Mouse (Mus musculus) frontal cortex, adult 2 months (tissue): ENCODE data around the gene Erbb4. TPM values are rescaled to one million over a fixed set of nuclear protein-coding genes. Genes with fewer than 3 reads are reported as not detected.
A peak's percentile ranks its signal among the peaks of the same experiment; 100 is the strongest.

ENCODE experiments used
- DNase-seq, 2 experiments: peaks; one replicate each; pipeline ENCODE4 v3.0.0; 2022; ENCODE audit warnings: low spot score in 1 of 2; ENCODE audit errors: extremely low spot score in 1 of 2
- polyA plus RNA-seq: library from polyadenylated mRNA; depleted of rRNA; stranded (reverse); fragments of >200 nt; gene quantifications from 2 replicates; pipeline ENCODE4 v1.2.3, GENCODE M21; 2012; rRNA removed

Gene Erbb4
- polyA plus RNA-seq: 11.5 and 12.6 TPM in 2 replicates

DNA sequence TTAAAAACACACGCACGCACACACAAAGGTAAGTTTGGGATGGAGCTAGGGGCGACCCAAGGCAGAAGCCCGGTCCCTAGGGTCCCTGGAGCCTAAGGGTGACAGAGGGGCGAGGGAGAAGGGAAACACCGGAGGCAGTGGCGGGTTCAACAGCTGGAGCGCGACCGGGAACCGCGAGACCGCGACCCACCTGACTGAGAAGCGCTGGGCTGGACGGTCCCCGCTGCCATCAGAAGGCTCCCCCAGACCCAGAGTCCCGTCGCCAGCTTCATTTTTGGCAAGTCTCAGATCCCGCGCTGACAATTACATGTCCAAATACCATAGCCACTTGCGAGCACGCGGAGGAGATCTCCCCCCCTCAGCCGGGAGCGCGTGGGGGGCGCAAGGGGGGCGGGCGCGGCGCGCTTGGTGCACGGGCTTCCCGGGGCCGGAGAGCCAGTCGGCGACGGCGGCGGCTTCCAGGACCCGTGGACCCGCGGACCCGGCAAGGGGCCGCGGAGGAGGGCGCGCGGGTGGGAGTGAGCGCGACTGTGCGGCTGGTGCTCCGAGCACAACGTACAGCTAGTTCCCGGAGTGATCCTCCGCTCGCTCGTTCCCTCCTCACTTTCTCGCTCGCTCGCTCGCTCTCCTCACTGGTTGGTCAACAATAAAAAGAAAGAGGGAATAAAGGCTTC lies at the start of gene Erbb4:
TSS of gene Erbb4 (minus strand) at position 575 of the 674 bp plus-strand sequence.
- peak in 1 of 2 experiments; percentile 24 for DNase-seq

GRCm38 (mm10) chr1:69157346-69157745 lies 49.5 kb upstream of the Erbb4 start:
- no peak for DNase-seq

DNA sequence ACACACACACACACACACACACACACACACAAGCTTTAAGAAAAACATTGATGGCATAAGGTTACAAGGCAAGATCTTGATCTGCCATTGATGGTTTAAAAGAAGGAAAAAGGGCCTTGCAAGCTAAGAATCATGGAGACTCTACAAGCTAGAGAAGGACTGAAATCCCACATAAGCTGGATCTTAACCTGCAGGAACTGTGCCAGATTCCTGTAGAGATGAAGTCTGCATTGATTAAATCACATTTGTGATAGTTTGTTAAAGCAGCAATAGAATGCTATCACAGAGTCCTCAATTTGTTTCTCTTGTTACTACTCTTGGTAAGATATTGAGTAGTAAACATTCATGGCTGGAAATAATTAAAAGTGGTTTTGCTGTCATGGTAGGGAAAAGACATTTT lies 33.5 kb upstream of the Erbb4 start:
- DNase-seq: no peak

- no peak for DNase-seq
These were observed 31.6 kb upstream of the Erbb4 start for GRCm38 (mm10) chr1:69139519-69139868.

- peak; percentile 9 to 88 for DNase-seq
These were observed 31.1 kb upstream of the Erbb4 start for GRCm38 (mm10) chr1:69138856-69139518.

GRCm38 (mm10) chr1:69124147-69124848 lies 16.4 kb upstream of the Erbb4 start:
- DNase-seq: peak in 1 of 2 experiments; percentile 26

DNA sequence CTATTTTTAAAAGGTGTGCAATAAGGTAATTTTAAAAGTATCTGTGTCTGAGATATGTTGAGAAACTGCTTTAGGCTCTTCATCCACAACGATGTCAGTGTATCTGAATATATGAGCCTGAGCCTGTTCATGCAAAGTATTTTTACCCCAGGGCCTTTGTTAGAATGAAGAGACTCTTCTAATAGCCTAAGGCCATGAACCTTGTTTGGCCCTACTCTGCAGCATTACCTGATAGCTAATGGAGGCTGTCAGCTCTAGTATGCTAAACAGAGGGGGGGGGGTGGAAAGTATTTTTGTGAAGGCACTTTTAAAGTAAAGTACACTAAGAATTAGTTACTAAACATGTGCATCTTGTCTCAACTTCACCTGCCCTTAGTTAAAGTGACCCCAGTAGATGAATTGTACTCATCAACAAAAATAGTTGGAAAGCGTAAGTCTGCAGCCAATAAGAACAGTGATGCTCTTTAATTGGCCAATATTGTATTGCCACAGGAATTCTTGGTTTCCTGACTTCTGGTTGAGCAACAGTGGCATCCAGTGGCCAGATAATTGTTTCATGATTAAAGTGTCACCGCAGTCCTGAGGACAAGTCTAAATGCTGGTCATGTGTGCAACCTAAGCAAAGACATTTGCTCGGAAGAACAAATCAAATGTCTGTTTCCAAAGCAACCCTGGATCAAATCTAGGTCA lies 10.5 kb upstream of the Erbb4 start:
- peak in 1 of 2 experiments; percentile 16 for DNase-seq

- DNase-seq: peak in 1 of 2 experiments; percentile 59
These were observed 483 bp upstream of the Erbb4 start for GRCm38 (mm10) chr1:69108159-69108925.

DNA sequence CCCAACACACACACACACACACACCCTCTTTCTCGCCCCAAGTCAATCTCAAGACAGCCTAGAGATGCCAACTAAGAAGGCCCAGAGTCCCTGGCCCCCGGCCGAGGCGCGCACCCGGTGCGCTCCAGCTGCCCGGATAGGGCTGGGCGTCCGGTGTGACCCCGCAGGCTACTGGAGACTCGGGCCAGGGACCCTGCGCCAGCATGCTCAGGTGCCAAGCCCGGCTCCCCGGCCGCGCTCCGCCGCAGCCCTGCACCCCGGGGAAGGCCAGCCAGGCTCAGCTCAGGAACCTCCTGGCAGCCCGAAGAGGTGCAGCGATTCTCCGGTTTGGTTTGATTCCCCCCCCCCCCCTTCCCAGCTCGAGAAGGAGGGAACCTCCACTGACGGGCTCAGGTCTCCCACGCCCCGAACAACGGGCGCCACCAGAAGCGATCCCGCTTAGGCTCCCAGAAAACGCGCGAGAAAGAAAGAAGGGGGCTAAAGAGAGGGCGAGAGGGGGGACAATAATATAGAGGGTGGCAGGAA lies 860 bp downstream of the Erbb4 start:
- DNase-seq: peak in 1 of 2 experiments; percentile 10

- peak in 1 of 2 experiments; percentile 20 for DNase-seq
These were observed 1.5 kb downstream of the Erbb4 start for GRCm38 (mm10) chr1:69106322-69106761.

GRCm38 (mm10) chr1:69105493-69106321 lies 2.2 kb downstream of the Erbb4 start:
- DNase-seq: peak in 1 of 2 experiments; percentile 32

- peak in 1 of 2 experiments; percentile 15 for DNase-seq
These were observed 2.8 kb downstream of the Erbb4 start for GRCm38 (mm10) chr1:69105096-69105492.

DNA sequence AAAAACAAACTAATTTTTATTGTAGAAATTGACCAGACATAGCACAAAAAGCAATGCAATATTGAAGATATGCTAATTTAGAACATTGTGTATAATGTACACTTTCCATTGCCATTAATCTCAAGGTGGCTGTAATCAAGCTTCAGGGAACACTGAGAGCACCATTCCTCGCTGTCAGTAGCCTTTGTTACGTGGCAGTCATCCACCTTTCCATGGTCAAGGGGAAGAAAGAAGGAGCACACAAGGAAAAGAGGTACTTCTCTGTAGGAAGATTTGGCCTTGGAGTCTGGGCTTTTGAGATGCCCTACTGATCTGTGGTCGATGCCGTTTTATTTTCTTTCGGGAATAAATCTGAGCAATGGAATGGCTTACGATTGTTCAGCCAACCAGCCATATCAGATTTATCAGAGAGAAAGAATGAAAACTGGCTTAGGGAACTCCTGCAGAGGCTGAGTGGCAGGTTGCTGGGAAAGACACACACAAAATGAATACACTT lies 4.6 kb downstream of the Erbb4 start:
- no peak for DNase-seq

GRCm38 (mm10) chr1:69101670-69102069 lies 6.2 kb downstream of the Erbb4 start:
- DNase-seq: no peak

DNA sequence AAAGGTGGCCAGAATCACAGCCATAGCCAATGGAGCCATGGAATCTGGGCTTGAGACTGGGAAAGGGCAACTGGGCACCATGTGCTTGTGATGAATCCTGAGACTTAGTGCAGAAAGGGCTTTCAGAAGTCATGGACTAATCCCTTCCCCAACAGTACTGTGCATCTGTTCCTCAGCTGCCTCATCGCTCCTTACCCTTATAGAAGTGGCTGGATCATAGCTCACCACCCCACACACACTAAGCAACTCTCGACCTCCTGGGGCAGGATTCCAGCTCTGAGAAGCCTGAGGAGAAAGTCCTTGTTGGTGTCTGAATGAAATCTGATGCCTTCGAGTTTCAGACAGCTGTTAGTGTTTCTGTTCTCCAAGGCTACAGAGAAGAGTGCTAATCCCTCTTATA lies 14.8 kb downstream of the Erbb4 start:
- DNase-seq: no peak

- no peak for DNase-seq
These were observed 18.5 kb downstream of the Erbb4 start for GRCm38 (mm10) chr1:69089331-69089730.

DNA sequence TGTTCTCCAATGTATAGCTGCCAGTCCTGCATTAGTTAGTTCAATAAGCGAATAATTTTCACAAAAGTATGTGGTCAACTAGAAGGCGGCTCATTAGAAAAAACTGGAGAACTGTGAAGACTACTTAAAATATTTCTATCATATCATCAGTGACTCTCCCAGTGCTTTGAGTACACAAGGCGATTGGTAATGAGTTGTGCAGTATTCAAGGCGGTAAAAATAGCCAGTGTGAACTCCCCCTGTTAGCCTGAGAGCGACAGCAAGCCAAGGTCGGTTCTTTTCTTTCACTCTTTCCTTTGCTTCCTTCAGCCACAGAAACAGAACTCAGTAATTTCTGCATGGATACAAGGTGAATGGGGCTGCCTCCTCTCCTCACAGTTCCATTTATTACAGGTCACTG lies 22.1 kb downstream of the Erbb4 start:
- no peak for DNase-seq

DNA sequence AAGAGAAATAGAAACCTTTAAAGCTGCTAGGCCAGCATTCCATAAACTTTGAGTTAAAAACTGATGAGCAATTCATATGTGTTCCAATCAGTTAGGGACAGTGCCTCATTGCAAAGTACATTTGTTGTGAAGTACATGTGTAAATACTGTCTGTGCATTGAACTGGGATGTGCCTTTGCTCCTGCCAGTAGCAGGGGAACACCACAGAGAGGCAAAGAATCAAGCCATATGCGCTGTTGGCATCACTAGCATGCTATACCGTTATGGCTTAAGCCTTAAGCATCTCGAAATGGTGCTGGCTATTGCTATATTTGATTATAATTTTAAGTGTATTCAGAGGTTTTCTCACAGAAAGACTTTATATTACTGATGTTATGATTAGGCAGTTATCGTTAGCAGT lies 58.9 kb downstream of the Erbb4 start:
- DNase-seq: no peak
